Mouse (Mus musculus) MEL (cell line): ENCODE results near the gene Zfp560. TPM values are rescaled to one million over a fixed set of nuclear protein-coding genes. Genes with fewer than 3 reads are reported as not detected.
"Not testable (repeated sequence)": the region's sequence is repeated elsewhere in the genome, so short reads cannot be mapped to it uniquely, and the experiment has no call there.

Source experiments
- DNase-seq: peaks from one replicate; pipeline ENCODE4 v3.0.0; 2011; ENCODE audit warnings: low read depth, low spot score
- H3K27ac ChIP-seq: 2 replicates; pipeline ENCODE4 v1.5.1; 2012; ENCODE audit warnings: low read depth, mild to moderate bottlenecking, control low read depth, low read length, moderate library complexity; ENCODE audit not compliant: control insufficient read depth
- H3K27me3 ChIP-seq, 2 experiments: fragments of 150-350 bp in 1 of 2; sonication (generic) in 1 of 2; 2 replicates each; pipeline ENCODE4 v1.6.1; 2012; ENCODE audit warnings: low read length in 2 of 2, mild to moderate bottlenecking in 2 of 2, improper control_type of control experiment in 1 of 2, moderate library complexity in 1 of 2; ENCODE audit not compliant: insufficient read depth in 2 of 2, control insufficient read depth in 1 of 2
- H3K36me3 ChIP-seq, 2 experiments: 2 replicates each; pipeline ENCODE4 v1.6.1; 2012 to 2014; ENCODE audit warnings: low read length in 2 of 2, improper control_type of control experiment in 1 of 2, inconsistent platforms in 1 of 2, mild to moderate bottlenecking in 1 of 2; ENCODE audit not compliant: insufficient read depth in 2 of 2, control insufficient read depth in 1 of 2
- H3K4me1 ChIP-seq, 2 experiments: fragments of 150-350 bp in 1 of 2; sonication (generic) in 1 of 2; 2 replicates each; pipeline ENCODE4 v1.6.1; 2012; ENCODE audit warnings: low read length in 2 of 2, improper control_type of control experiment in 1 of 2, mild to moderate bottlenecking in 1 of 2; ENCODE audit not compliant: insufficient read depth in 2 of 2, control insufficient read depth in 1 of 2
- H3K4me3 ChIP-seq, 2 experiments: fragments of 150-350 bp in 1 of 2; sonication (generic) in 1 of 2; 2 replicates each; pipeline ENCODE4 v1.5.1; 2012; ENCODE audit warnings: low read depth in 2 of 2, low read length in 2 of 2, mild to moderate bottlenecking in 2 of 2, moderate library complexity in 2 of 2, control low read depth in 1 of 2, improper control_type of control experiment in 1 of 2; ENCODE audit not compliant: control insufficient read depth in 1 of 2, insufficient read depth in 1 of 2
- H3K79me2 ChIP-seq: 2 replicates; pipeline ENCODE4 v1.6.1; 2012; ENCODE audit warnings: mild to moderate bottlenecking, low read length, moderate library complexity; ENCODE audit not compliant: control insufficient read depth, poor library complexity, insufficient read depth
- H3K9ac ChIP-seq: 2 replicates; pipeline ENCODE4 v1.6.1; 2012; ENCODE audit warnings: low read depth, mild to moderate bottlenecking, control low read depth, low read length, moderate library complexity; ENCODE audit not compliant: control insufficient read depth, poor library complexity, severe bottlenecking
- H3K9me3 ChIP-seq: fragments of 150-350 bp; sonication (generic); replicated peaks from 2 replicates; pipeline ENCODE4 v1.6.1; 2012; ENCODE audit warnings: mild to moderate bottlenecking, low read length, improper control_type of control experiment, moderate library complexity; ENCODE audit not compliant: insufficient read depth
- BHLHE40 ChIP-seq: IDR thresholded peaks from 2 replicates; pipeline ENCODE4 v1.6.1; 2012; ENCODE audit warnings: low read depth, mild to moderate bottlenecking, inconsistent platforms, low read length, improper control_type of control experiment, borderline replicate concordance
- ELF1 ChIP-seq: IDR thresholded peaks from 2 replicates; pipeline ENCODE4 v1.6.1; 2014; ENCODE audit warnings: low read depth, mild to moderate bottlenecking, inconsistent platforms, low read length, improper control_type of control experiment, moderate library complexity
- HCFC1 ChIP-seq: IDR thresholded peaks from 2 replicates; pipeline ENCODE4 v1.6.1; 2012; ENCODE audit warnings: low read depth, mild to moderate bottlenecking, inconsistent platforms, low read length, improper control_type of control experiment, moderate library complexity
- JUND ChIP-seq: IDR thresholded peaks from 2 replicates; pipeline ENCODE4 v1.6.1; 2011; ENCODE audit warnings: low read depth, mild to moderate bottlenecking, improper control_type of control experiment, low read length
- KAT2A ChIP-seq: conservative IDR thresholded peaks from 2 replicates; pipeline ENCODE4 v1.6.1; 2012; ENCODE audit warnings: low read depth, low read length, improper control_type of control experiment, inconsistent platforms
- MEF2A ChIP-seq: IDR thresholded peaks from 2 replicates; pipeline ENCODE4 v1.6.1; 2014; ENCODE audit warnings: low read depth, mild to moderate bottlenecking, inconsistent platforms, low read length, improper control_type of control experiment; ENCODE audit not compliant: poor library complexity, insufficient replicate concordance, severe bottlenecking; ENCODE audit errors: extremely low read depth
- POLR2AphosphoS5 ChIP-seq: IDR thresholded peaks from 2 replicates; pipeline ENCODE4 v1.6.1; 2012; ENCODE audit warnings: low read depth, borderline replicate concordance, mild to moderate bottlenecking, inconsistent platforms, low read length, moderate library complexity, mixed read lengths
- SMC3 ChIP-seq: IDR thresholded peaks from 2 replicates; pipeline ENCODE4 v1.6.1; 2011; ENCODE audit warnings: low read depth, low read length, improper control_type of control experiment
- TCF12 ChIP-seq: IDR thresholded peaks from 2 replicates; pipeline ENCODE4 v1.6.1; 2014; ENCODE audit warnings: low read depth, mild to moderate bottlenecking, inconsistent platforms, low read length, improper control_type of control experiment, moderate library complexity
- ZKSCAN1 ChIP-seq: IDR thresholded peaks from 2 replicates; pipeline ENCODE4 v1.6.1; 2012; ENCODE audit warnings: low read depth, mild to moderate bottlenecking, inconsistent platforms, low read length, improper control_type of control experiment, moderate library complexity
- polyA plus RNA-seq, 2 experiments: library from polyadenylated mRNA; stranded (reverse) in 1 of 2; unstranded in 1 of 2; fragments of >175 nt in 1 of 2; fragments of >200 nt in 1 of 2; gene quantifications; 2 replicates each; pipeline versions ENCODE4 v1.2.1 to v1.2.4; 2012; ENCODE audit warnings: low replicate concordance in 2 of 2, low read depth in 1 of 2; ENCODE audit not compliant: insufficient read length in 2 of 2, insufficient read depth in 1 of 2, missing spikeins in 1 of 2
- total RNA-seq: library from RNA; depleted of rRNA; stranded (reverse); fragments of 300-350 nt; gene quantifications from 2 replicates; pipeline ENCODE4 v1.2.3, GENCODE M21; 2012; rRNA removed

Gene Zfp560
- total and polyA plus RNA-seq, 3 experiments: 37.0 to 42.0 TPM; not detected in 1

DNA sequence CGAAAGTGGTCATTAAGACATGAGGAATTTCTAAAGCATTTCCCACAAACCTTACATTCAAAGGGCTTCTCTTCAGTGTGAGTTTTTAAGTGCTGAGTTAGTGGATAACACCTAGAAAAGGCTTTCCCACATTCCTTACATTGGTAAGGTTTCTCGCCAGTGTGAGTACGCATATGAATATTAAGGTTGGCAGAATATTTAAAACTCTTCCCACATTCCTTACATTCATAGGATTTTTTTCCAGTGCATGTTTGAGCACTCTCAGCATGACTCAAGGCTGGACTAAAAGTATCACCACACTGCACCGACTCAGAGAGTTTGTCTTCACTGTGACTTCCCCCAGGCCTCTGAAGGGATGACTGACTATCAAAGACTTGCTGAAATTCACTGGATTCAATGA lies 36.5 kb downstream of the Zfp560 start:
- Histone ChIP-seq H3K9ac (no peak overlapping the region), H3K36me3 (peaks cover 0 to 5% of the 10 kb centered on the region in 2 experiments; a peak in 2 of 4 replicates), H3K4me3 (no peak overlapping the region), H3K27ac (no peak overlapping the region), H3K4me1 (no peaks in the 10 kb centered on the region), H3K9me3 (no peaks in the 10 kb centered on the region)
- TF ChIP-seq MEF2A: no peak
- TF ChIP-seq, all 39 proteins: peak for 0
- DNase-seq: no peak
- H3K27me3 ChIP-seq: no peaks in the 10 kb centered on the region
- no peaks in the 10 kb centered on the region for H3K79me2 ChIP-seq

DNA sequence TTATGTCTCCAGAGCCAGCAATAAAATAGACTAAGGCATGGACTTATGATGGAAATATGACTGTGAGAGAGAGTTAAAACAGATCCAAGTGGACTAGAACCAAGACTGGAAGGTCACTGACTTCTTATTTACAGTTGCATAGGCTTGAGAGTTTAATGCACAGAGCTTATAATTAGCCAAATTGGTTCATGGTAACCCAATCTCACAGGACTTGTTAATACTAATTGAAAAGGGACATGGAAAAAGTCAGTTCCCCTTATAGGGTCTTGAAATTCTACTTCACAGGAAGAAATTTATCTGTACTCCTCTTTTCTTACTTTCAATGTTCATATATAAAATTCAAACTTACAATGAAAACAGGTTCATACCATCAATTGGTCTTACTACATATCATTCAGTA lies 49.0 kb downstream of the Zfp560 start, which contains the start of gene Olfr18:
Gene Olfr18, minus strand, starts transcription at position 101 of the 400 bp plus-strand sequence.
- Histone ChIP-seq H3K4me1 (no peaks in the 10 kb centered on the region), H3K9ac (no peak within 1 kb of the TSS), H3K79me2 (no peaks in the 10 kb centered on the region), H3K4me3 (no peak within 1 kb of the TSS), H3K27me3 (no peaks in the 10 kb centered on the region), H3K36me3 (no peaks in the 10 kb centered on the region), H3K9me3 (no peaks in the 10 kb centered on the region), H3K27ac (no peak within 1 kb of the TSS)
- DNase-seq: no peak
- TF ChIP-seq SMC3 (no peak), ELF1 (no peak), HCFC1 (no peak)

DNA sequence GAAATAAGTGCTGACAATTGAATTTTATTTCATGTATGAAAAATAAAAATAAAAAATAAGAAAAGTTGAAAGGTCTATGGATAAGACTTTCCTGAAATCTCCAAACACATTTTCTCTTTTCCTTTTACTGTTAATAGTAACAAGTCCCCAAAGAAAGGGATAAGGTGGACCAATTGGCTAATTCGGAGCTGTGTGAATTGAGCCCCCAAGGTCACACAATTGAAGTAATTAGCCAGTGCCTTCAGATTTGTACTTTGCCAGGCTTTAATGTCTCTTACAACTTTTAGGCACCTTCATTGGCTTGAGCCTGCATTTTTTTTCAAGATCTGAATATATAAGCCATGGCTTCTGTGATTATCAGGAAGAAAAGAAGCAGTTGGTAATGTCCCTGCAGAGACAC lies 86.7 kb downstream of the Zfp560 start, which contains the start of gene Olfr873:
Gene Olfr873, plus strand, starts transcription at position 301 of the 400 bp plus-strand sequence.
- peaks cover 0 to 3% of the 10 kb centered on the region in 2 experiments; a peak in 2 of 4 replicates for H3K27me3 ChIP-seq
- no peaks in the 10 kb centered on the region for H3K9me3 ChIP-seq
- no peaks in the 10 kb centered on the region for H3K4me1 ChIP-seq
- H3K9ac ChIP-seq: no peak within 1 kb of the TSS
- H3K36me3 ChIP-seq: no peaks in the 10 kb centered on the region
- H3K79me2 ChIP-seq: no peaks in the 10 kb centered on the region
- no peak within 1 kb of the TSS for H3K27ac ChIP-seq
- H3K4me3 ChIP-seq: no peak within 1 kb of the TSS
- no peak for DNase-seq
- TF ChIP-seq KAT2A (no peak), TCF12 (no peak), POLR2AphosphoS5 (no peak), BHLHE40 (no peak), JUND (no peak), ZKSCAN1 (no peak)

DNA sequence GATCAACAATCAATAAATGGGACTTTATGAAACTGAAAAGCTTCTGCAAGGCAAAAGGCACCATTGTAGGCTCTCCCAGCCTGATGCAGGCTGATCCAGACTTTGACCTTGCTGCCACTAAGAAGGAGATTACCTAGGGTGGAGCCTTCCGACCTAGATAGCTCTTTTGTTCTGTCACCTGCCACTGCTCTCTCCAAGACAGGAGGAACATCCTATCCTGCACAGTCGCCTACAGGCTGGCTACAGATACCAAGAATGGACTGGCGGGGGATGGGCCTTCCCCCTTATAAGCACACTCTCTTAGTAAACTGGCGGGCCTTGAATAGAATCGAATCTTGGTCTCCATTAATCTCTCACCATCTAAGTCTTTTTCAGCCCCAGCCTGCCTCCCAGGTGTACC lies 89.4 kb downstream of the Zfp560 start:
- H3K9me3 ChIP-seq, DNase-seq, H3K27ac ChIP-seq, H3K27me3 ChIP-seq, H3K36me3 ChIP-seq, H3K9ac ChIP-seq, H3K4me3 ChIP-seq, H3K79me2 ChIP-seq, H3K4me1 ChIP-seq: not testable (repeated sequence)

Other genes with a start within 250 kb of the Zfp560 start
- not detected in 2 replicates for gene Olfr870, start 211.1 kb downstream of the Zfp560 start, total RNA-seq
- not detected for gene Olfr870, start 211.1 kb downstream of the Zfp560 start, polyA plus RNA-seq
- not detected in 2 replicates for gene Olfr871, start 173.0 kb downstream of the Zfp560 start, total RNA-seq
- under 1 TPM in 1 of 2 experiments, not detected in 1; 0.08 TPM for gene Olfr871, start 173.0 kb downstream of the Zfp560 start, polyA plus RNA-seq
- not detected in 2 replicates for gene Olfr872, start 148.1 kb downstream of the Zfp560 start, total RNA-seq
- not detected for gene Olfr872, start 148.1 kb downstream of the Zfp560 start, polyA plus RNA-seq
- gene Olfr39, start 102.8 kb downstream of the Zfp560 start, total RNA-seq: not detected in 2 replicates
- gene Olfr39, start 102.8 kb downstream of the Zfp560 start, polyA plus RNA-seq: not detected
- gene Olfr873, start 86.6 kb downstream of the Zfp560 start, total RNA-seq: not detected in 2 replicates
- not detected for gene Olfr873, start 86.6 kb downstream of the Zfp560 start, polyA plus RNA-seq
- not detected in 2 replicates for gene Olfr18, start 49.1 kb downstream of the Zfp560 start, total RNA-seq
- not detected for gene Olfr18, start 49.1 kb downstream of the Zfp560 start, polyA plus RNA-seq
- 50.5 and 52.5 TPM in 2 replicates for gene Zfp26, start 75.0 kb upstream of the Zfp560 start, total RNA-seq
- gene Zfp26, start 75.0 kb upstream of the Zfp560 start, polyA plus RNA-seq: 10 to 100 TPM; 18.5 to 55.4 TPM
- gene Zfp426, start 107.6 kb upstream of the Zfp560 start, total RNA-seq: 32.1 and 41.5 TPM in 2 replicates
- gene Zfp426, start 107.6 kb upstream of the Zfp560 start, polyA plus RNA-seq: 10 to 100 TPM in 1 of 2 experiments, not detected in 1; 30.7 TPM
- 68.1 and 88.0 TPM in 2 replicates for gene Zfp266, start 136.2 kb upstream of the Zfp560 start, total RNA-seq
- 10 to 100 TPM; 30.7 to 31.5 TPM for gene Zfp266, start 136.2 kb upstream of the Zfp560 start, polyA plus RNA-seq
- gene Zfp846, start 196.1 kb upstream of the Zfp560 start, total RNA-seq: 7.8 and 10.2 TPM in 2 replicates
- gene Zfp846, start 196.1 kb upstream of the Zfp560 start, polyA plus RNA-seq: 10 to 100 TPM in 1 of 2 experiments, not detected in 1; 11.2 TPM